Mouse (Mus musculus): ENCODE measurements around the gene Fam240b. TPM values are rescaled to one million over a fixed set of nuclear protein-coding genes. Genes with fewer than 3 reads are reported as not detected.

Gene Fam240b
- polyA plus RNA-seq (2014; fragmentation: Nextera tagmentation; extraction: Ambion mirVana): not detected in 2 replicates

GRCm38 (mm10) chr13:64497692-64498091 is at the start of gene Fam240b:
Fam240b (minus strand) TSS chr13:64497792.
- DNase-seq (ENCODE audit: low spot score) (no peak), ATAC-seq (ENCODE audit: insufficient read depth, low FRiP score, low TSS enrichment) (no peak)
- Histone ChIP-seq H3K9ac (ENCODE audit: low read length) (no peak within 1 kb of the TSS), H3K36me3 (ENCODE audit: control insufficient read depth, insufficient read depth, low read length) (no peaks in the 10 kb centered on the region), H3K27me3 (ENCODE audit: control insufficient read depth, insufficient read depth, low read length) (no peaks in the 10 kb centered on the region), H3K4me1 (ENCODE audit: control insufficient read depth, insufficient read depth, low read length) (no peaks in the 10 kb centered on the region), H3K27ac (ENCODE audit: low read depth, low read length) (no peak within 1 kb of the TSS), H3K9me3 (ENCODE audit: control insufficient read depth, low read length) (no peaks in the 10 kb centered on the region), H3K4me3 (ENCODE audit: low read depth, low read length) (no peak within 1 kb of the TSS), H3K4me2 (ENCODE audit: low read depth) (no peak within 1 kb of the TSS)
- 83% methylated on average over 6 of the region's 6 CpGs for WGBS

GRCm38 (mm10) chr13:64530139-64530538 is 32.5 kb upstream of the Fam240b start:
- no peaks in the 10 kb centered on the region for H3K27me3 ChIP-seq (ENCODE audit: control insufficient read depth, insufficient read depth, low read length)
- no peak overlapping the region for H3K9ac ChIP-seq (ENCODE audit: low read length)
- WGBS: 77% methylated on average over 5 of the region's 5 CpGs
- H3K27ac ChIP-seq (ENCODE audit: low read depth, low read length): no peak overlapping the region
- no peak overlapping the region for H3K4me2 ChIP-seq (ENCODE audit: low read depth)
- no peaks in the 10 kb centered on the region for H3K4me1 ChIP-seq (ENCODE audit: control insufficient read depth, insufficient read depth, low read length)
- no peak overlapping the region for H3K4me3 ChIP-seq (ENCODE audit: low read depth, low read length)
- no peaks in the 10 kb centered on the region for H3K36me3 ChIP-seq (ENCODE audit: control insufficient read depth, insufficient read depth, low read length)
- ATAC-seq (ENCODE audit: insufficient read depth, low FRiP score, low TSS enrichment) (no peak), DNase-seq (ENCODE audit: low spot score) (no peak)
- no peaks in the 10 kb centered on the region for H3K9me3 ChIP-seq (ENCODE audit: control insufficient read depth, low read length)

- DNase-seq (ENCODE audit: low spot score): no peak
- no peak for ATAC-seq (ENCODE audit: insufficient read depth, low FRiP score, low TSS enrichment)
Observed at GRCm38 (mm10) chr13:64526515-64527285, 29.1 kb upstream of the Fam240b start.

GRCm38 (mm10) chr13:64514247-64514646 is 16.7 kb upstream of the Fam240b start:
- 80% methylated on average over 2 of the region's 2 CpGs for WGBS
- Histone ChIP-seq H3K4me1 (ENCODE audit: control insufficient read depth, insufficient read depth, low read length) (no peaks in the 10 kb centered on the region), H3K9ac (ENCODE audit: low read length) (no peak overlapping the region), H3K27ac (ENCODE audit: low read depth, low read length) (no peak overlapping the region), H3K4me3 (ENCODE audit: low read depth, low read length) (no peak overlapping the region), H3K9me3 (ENCODE audit: control insufficient read depth, low read length) (no peaks in the 10 kb centered on the region), H3K36me3 (ENCODE audit: control insufficient read depth, insufficient read depth, low read length) (no peaks in the 10 kb centered on the region), H3K27me3 (ENCODE audit: control insufficient read depth, insufficient read depth, low read length) (no peaks in the 10 kb centered on the region), H3K4me2 (ENCODE audit: low read depth) (no peak overlapping the region)
- DNase-seq (ENCODE audit: low spot score) (no peak), ATAC-seq (ENCODE audit: insufficient read depth, low FRiP score, low TSS enrichment) (no peak)

More at GRCm38 (mm10) chr13:64526515-64527285, 29.1 kb upstream of the Fam240b start:
- H3K36me3 ChIP-seq (ENCODE audit: control insufficient read depth, insufficient read depth, low read length): no peaks in the 10 kb centered on the region
- H3K4me3 ChIP-seq (ENCODE audit: low read depth, low read length): no peak overlapping the region
- H3K27ac ChIP-seq (ENCODE audit: low read depth, low read length): no peak overlapping the region
- H3K27me3 ChIP-seq (ENCODE audit: control insufficient read depth, insufficient read depth, low read length): no peaks in the 10 kb centered on the region
- no peak overlapping the region for H3K9ac ChIP-seq (ENCODE audit: low read length)
- WGBS: 78% methylated on average over 15 of the region's 15 CpGs
- H3K4me2 ChIP-seq (ENCODE audit: low read depth): no peak overlapping the region
- no peaks in the 10 kb centered on the region for H3K4me1 ChIP-seq (ENCODE audit: control insufficient read depth, insufficient read depth, low read length)
- H3K9me3 ChIP-seq (ENCODE audit: control insufficient read depth, low read length): no peaks in the 10 kb centered on the region

- no peaks in the 10 kb centered on the region for H3K27me3 ChIP-seq (ENCODE audit: control insufficient read depth, insufficient read depth, low read length)
- ATAC-seq (ENCODE audit: insufficient read depth, low FRiP score, low TSS enrichment) (no peak), DNase-seq (ENCODE audit: low spot score) (no peak)
- no peak overlapping the region for H3K27ac ChIP-seq (ENCODE audit: low read depth, low read length)
- no peak overlapping the region for H3K4me3 ChIP-seq (ENCODE audit: low read depth, low read length)
- no peaks in the 10 kb centered on the region for H3K9me3 ChIP-seq (ENCODE audit: control insufficient read depth, low read length)
- H3K4me2 ChIP-seq (ENCODE audit: low read depth): no peak overlapping the region
- H3K36me3 ChIP-seq (ENCODE audit: control insufficient read depth, insufficient read depth, low read length): no peaks in the 10 kb centered on the region
- no peaks in the 10 kb centered on the region for H3K4me1 ChIP-seq (ENCODE audit: control insufficient read depth, insufficient read depth, low read length)
- no peak overlapping the region for H3K9ac ChIP-seq (ENCODE audit: low read length)
Observed at GRCm38 (mm10) chr13:64511616-64512015, 14.0 kb upstream of the Fam240b start.

GRCm38 (mm10) chr13:64507361-64507760 is 9.8 kb upstream of the Fam240b start:
- Histone ChIP-seq H3K27ac (ENCODE audit: low read depth, low read length) (no peak overlapping the region), H3K4me3 (ENCODE audit: low read depth, low read length) (no peak overlapping the region), H3K36me3 (ENCODE audit: control insufficient read depth, insufficient read depth, low read length) (no peaks in the 10 kb centered on the region), H3K4me2 (ENCODE audit: low read depth) (no peak overlapping the region), H3K27me3 (ENCODE audit: control insufficient read depth, insufficient read depth, low read length) (no peaks in the 10 kb centered on the region), H3K9ac (ENCODE audit: low read length) (no peak overlapping the region), H3K4me1 (ENCODE audit: control insufficient read depth, insufficient read depth, low read length) (no peaks in the 10 kb centered on the region), H3K9me3 (ENCODE audit: control insufficient read depth, low read length) (no peaks in the 10 kb centered on the region)
- DNase-seq (ENCODE audit: low spot score) (no peak), ATAC-seq (ENCODE audit: insufficient read depth, low FRiP score, low TSS enrichment) (no peak)

GRCm38 (mm10) chr13:64502833-64503232 is 5.2 kb upstream of the Fam240b start:
- Histone ChIP-seq H3K36me3 (ENCODE audit: control insufficient read depth, insufficient read depth, low read length) (no peaks in the 10 kb centered on the region), H3K4me1 (ENCODE audit: control insufficient read depth, insufficient read depth, low read length) (no peaks in the 10 kb centered on the region), H3K4me2 (ENCODE audit: low read depth) (no peak overlapping the region), H3K9me3 (ENCODE audit: control insufficient read depth, low read length) (no peaks in the 10 kb centered on the region), H3K27ac (ENCODE audit: low read depth, low read length) (no peak overlapping the region), H3K4me3 (ENCODE audit: low read depth, low read length) (no peak overlapping the region), H3K27me3 (ENCODE audit: control insufficient read depth, insufficient read depth, low read length) (no peaks in the 10 kb centered on the region), H3K9ac (ENCODE audit: low read length) (no peak overlapping the region)
- DNase-seq (ENCODE audit: low spot score) (no peak), ATAC-seq (ENCODE audit: insufficient read depth, low FRiP score, low TSS enrichment) (no peak)
- WGBS: 92% methylated on average over 3 of the region's 3 CpGs

GRCm38 (mm10) chr13:64493586-64493985 is 4.0 kb downstream of the Fam240b start:
- Histone ChIP-seq H3K4me1 (ENCODE audit: control insufficient read depth, insufficient read depth, low read length) (no peaks in the 10 kb centered on the region), H3K27ac (ENCODE audit: low read depth, low read length) (no peak overlapping the region), H3K9ac (ENCODE audit: low read length) (no peak overlapping the region), H3K36me3 (ENCODE audit: control insufficient read depth, insufficient read depth, low read length) (no peaks in the 10 kb centered on the region), H3K9me3 (ENCODE audit: control insufficient read depth, low read length) (no peaks in the 10 kb centered on the region), H3K4me3 (ENCODE audit: low read depth, low read length) (no peak overlapping the region), H3K27me3 (ENCODE audit: control insufficient read depth, insufficient read depth, low read length) (no peaks in the 10 kb centered on the region), H3K4me2 (ENCODE audit: low read depth) (no peak overlapping the region)
- ATAC-seq (ENCODE audit: insufficient read depth, low FRiP score, low TSS enrichment) (no peak), DNase-seq (ENCODE audit: low spot score) (no peak)
- 73% methylated on average over 5 of the region's 5 CpGs for WGBS

- H3K4me3 ChIP-seq (ENCODE audit: low read depth, low read length): no peak overlapping the region
- no peaks in the 10 kb centered on the region for H3K4me1 ChIP-seq (ENCODE audit: control insufficient read depth, insufficient read depth, low read length)
- H3K27me3 ChIP-seq (ENCODE audit: control insufficient read depth, insufficient read depth, low read length): no peaks in the 10 kb centered on the region
- no peak overlapping the region for H3K4me2 ChIP-seq (ENCODE audit: low read depth)
- no peaks in the 10 kb centered on the region for H3K36me3 ChIP-seq (ENCODE audit: control insufficient read depth, insufficient read depth, low read length)
- ATAC-seq (ENCODE audit: insufficient read depth, low FRiP score, low TSS enrichment): no peak
- H3K9ac ChIP-seq (ENCODE audit: low read length): no peak overlapping the region
- no peak overlapping the region for H3K27ac ChIP-seq (ENCODE audit: low read depth, low read length)
- H3K9me3 ChIP-seq (ENCODE audit: control insufficient read depth, low read length): no peaks in the 10 kb centered on the region
- no peak for DNase-seq (ENCODE audit: low spot score)
- 72% methylated on average over 6 of the region's 6 CpGs for WGBS
Observed at GRCm38 (mm10) chr13:64489886-64490285, 7.7 kb downstream of the Fam240b start.
